Mouse (Mus musculus) midbrain, embryonic 16.5 days (tissue): Measurements from ENCODE around the gene Stat5b. TPM values are rescaled to one million over a fixed set of nuclear protein-coding genes. Genes with fewer than 3 reads are reported as not detected.

Experiments
- ATAC-seq: fragments of 200-750 bp; cut with Nextera tagmentation; 2 replicates; pipeline ENCODE4 v1.8.0; 2017; ENCODE audit warnings: moderate TSS enrichment
- H3K27ac ChIP-seq: fragments of 300-500 bp; sonication (generic); 2 replicates; pipeline ENCODE4 v1.5.1; 2014; ENCODE audit warnings: mild to moderate bottlenecking, low read length, mixed read lengths
- H3K27me3 ChIP-seq: fragments of 300-500 bp; sonication (generic); 2 replicates; pipeline ENCODE4 v1.6.1; 2014; ENCODE audit warnings: low read depth, low read length, mixed read lengths; ENCODE audit not compliant: control insufficient read depth, insufficient read depth
- H3K36me3 ChIP-seq: fragments of 300-500 bp; sonication (generic); 2 replicates; pipeline ENCODE4 v1.6.1; 2014; ENCODE audit warnings: mild to moderate bottlenecking, low read length, moderate library complexity, mixed read lengths; ENCODE audit not compliant: control insufficient read depth, insufficient read depth
- H3K4me1 ChIP-seq: fragments of 300-500 bp; sonication (generic); 2 replicates; pipeline ENCODE4 v1.6.1; 2014; ENCODE audit warnings: mild to moderate bottlenecking, low read length, mixed read lengths; ENCODE audit not compliant: control insufficient read depth, insufficient read depth
- H3K4me2 ChIP-seq: fragments of 300-500 bp; sonication (generic); 2 replicates; pipeline ENCODE4 v1.6.1; 2014; ENCODE audit warnings: mild to moderate bottlenecking, low read length, mixed read lengths
- H3K4me3 ChIP-seq: fragments of 300-500 bp; sonication (generic); 2 replicates; pipeline ENCODE4 v1.5.1; 2014; ENCODE audit warnings: low read depth, mild to moderate bottlenecking, low read length, moderate library complexity, mixed read lengths
- H3K9ac ChIP-seq: fragments of 300-500 bp; sonication (generic); 2 replicates; pipeline ENCODE4 v1.6.1; 2014; ENCODE audit warnings: low read depth, low read length, mixed read lengths
- H3K9me3 ChIP-seq: fragments of 300-500 bp; sonication (generic); replicated peaks from 2 replicates; pipeline ENCODE4 v1.6.1; 2014; ENCODE audit warnings: mild to moderate bottlenecking, low read length, mixed read lengths; ENCODE audit not compliant: control insufficient read depth, poor library complexity, severe bottlenecking
- WGBS: fragments of 180-500 bp; shearing (Covaris S2); extraction: QIAGEN DNeasy Blood & Tissue Kit; methylation state at CpG from one replicate; pipeline ENCODE4 v1.1.7; 2014; 5-methylcytosine and 5-hydroxymethylcytosine counted together
- polyA plus RNA-seq: library from polyadenylated mRNA; unstranded; fragments of >200 nt; fragmentation: Nextera tagmentation; extraction: Ambion mirVana; gene quantifications from 2 replicates; pipeline ENCODE4 v1.2.1, GENCODE M21; 2015

Stat5b gene
- polyA plus RNA-seq, 1 experiment from 2014 or later: 17.5 TPM

- H3K4me1 ChIP-seq: no peaks in the 10 kb centered on the region
- no peak overlapping the region for H3K9ac ChIP-seq
- 0 out of 2 replicates have a peak, but pooled peaks cover 3% of the 10 kb centered on the region for H3K36me3 ChIP-seq
- H3K27ac ChIP-seq: no peak overlapping the region
- no peak overlapping the region for H3K4me2 ChIP-seq
- 64% methylated on average over 15 of the region's 15 CpGs for WGBS
- no peaks in the 10 kb centered on the region for H3K27me3 ChIP-seq
- no peak overlapping the region for H3K4me3 ChIP-seq
- H3K9me3 ChIP-seq: no peaks in the 10 kb centered on the region
- ATAC-seq: no peak
Observed at GRCm38 (mm10) chr11:100891256-100892123, 41.0 kb upstream of the Stat5b start.

GRCm38 (mm10) chr11:100890481-100890880 is 40.0 kb upstream of the Stat5b start:
- Histone ChIP-seq H3K4me1 (no peaks in the 10 kb centered on the region), H3K4me2 (no peak overlapping the region), H3K36me3 (0 out of 2 replicates have a peak, but pooled peaks cover 3% of the 10 kb centered on the region), H3K27ac (no peak overlapping the region), H3K27me3 (no peaks in the 10 kb centered on the region), H3K4me3 (no peak overlapping the region), H3K9me3 (no peaks in the 10 kb centered on the region), H3K9ac (no peak overlapping the region)
- 79% methylated on average over 6 of the region's 6 CpGs for WGBS
- no peak for ATAC-seq

- no peaks in the 10 kb centered on the region for H3K4me1 ChIP-seq
- ATAC-seq: no peak
- H3K36me3 ChIP-seq: 0 out of 2 replicates have a peak, but pooled peaks cover under 1% of the 10 kb centered on the region
- no peak overlapping the region for H3K9ac ChIP-seq
- no peak overlapping the region for H3K4me2 ChIP-seq
- H3K27me3 ChIP-seq: no peaks in the 10 kb centered on the region
- 77% methylated on average over 10 of the region's 10 CpGs for WGBS
- H3K27ac ChIP-seq: no peak overlapping the region
- no peak overlapping the region for H3K4me3 ChIP-seq
- H3K9me3 ChIP-seq: no peaks in the 10 kb centered on the region
Observed at GRCm38 (mm10) chr11:100888348-100888820, 37.9 kb upstream of the Stat5b start.

DNA sequence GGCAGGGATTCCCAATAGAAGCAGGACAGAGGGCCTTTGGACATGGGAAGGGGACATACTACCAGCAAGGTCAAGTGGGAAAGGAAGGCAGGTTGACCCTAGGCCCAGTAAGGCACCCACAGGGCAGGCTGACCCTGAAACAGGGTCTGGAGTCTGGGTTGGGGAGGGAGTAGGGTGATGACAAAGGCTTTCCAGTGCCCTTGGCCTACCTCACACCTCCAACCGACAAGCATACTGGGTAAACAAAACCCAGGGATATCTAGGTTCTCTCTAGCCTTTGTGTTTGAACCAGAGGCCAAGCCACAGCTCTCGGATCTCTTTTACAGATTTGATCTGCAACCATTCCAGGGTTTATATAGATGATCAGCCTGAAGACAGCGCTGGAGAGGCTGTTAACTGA is 37.2 kb upstream of the Stat5b start:
- Histone ChIP-seq H3K27me3 (no peaks in the 10 kb centered on the region), H3K4me2 (no peak overlapping the region), H3K9ac (no peak overlapping the region), H3K4me3 (no peak overlapping the region), H3K36me3 (no peaks in the 10 kb centered on the region), H3K9me3 (no peaks in the 10 kb centered on the region), H3K4me1 (no peaks in the 10 kb centered on the region), H3K27ac (no peak overlapping the region)
- ATAC-seq: no peak
- WGBS: 82% methylated on average over 3 of the region's 3 CpGs

DNA sequence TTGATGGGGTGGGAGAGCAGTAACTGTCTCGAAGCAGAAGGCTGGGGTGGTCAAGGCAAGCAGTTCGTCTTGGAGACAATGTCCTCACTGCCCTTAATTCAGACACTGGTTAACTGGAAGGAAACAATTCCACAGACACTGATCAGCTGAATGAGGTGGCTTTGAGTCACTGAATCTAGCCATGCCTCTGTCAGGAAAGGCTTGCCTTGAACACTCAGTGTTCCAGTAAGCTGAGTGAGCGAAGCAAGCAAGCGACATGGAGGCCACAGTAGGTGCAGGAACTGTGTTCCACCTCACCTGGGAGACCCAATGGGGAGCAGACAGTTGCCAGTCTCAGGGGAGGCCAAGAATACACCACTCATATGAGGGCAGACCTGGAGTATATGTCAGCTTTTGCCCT is 36.7 kb upstream of the Stat5b start:
- no peaks in the 10 kb centered on the region for H3K4me1 ChIP-seq
- H3K9ac ChIP-seq: no peak overlapping the region
- 85% methylated on average over 4 of the region's 4 CpGs for WGBS
- no peaks in the 10 kb centered on the region for H3K36me3 ChIP-seq
- no peaks in the 10 kb centered on the region for H3K27me3 ChIP-seq
- no peak overlapping the region for H3K4me2 ChIP-seq
- H3K9me3 ChIP-seq: no peaks in the 10 kb centered on the region
- ATAC-seq: no peak
- H3K4me3 ChIP-seq: no peak overlapping the region
- no peak overlapping the region for H3K27ac ChIP-seq

- H3K4me3 ChIP-seq: no peak overlapping the region
- ATAC-seq: no peak
- H3K27ac ChIP-seq: no peak overlapping the region
- no peaks in the 10 kb centered on the region for H3K4me1 ChIP-seq
- no peak overlapping the region for H3K9ac ChIP-seq
- WGBS: 76% methylated on average over 8 of the region's 8 CpGs
- no peaks in the 10 kb centered on the region for H3K9me3 ChIP-seq
- no peaks in the 10 kb centered on the region for H3K27me3 ChIP-seq
- no peak overlapping the region for H3K4me2 ChIP-seq
- no peaks in the 10 kb centered on the region for H3K36me3 ChIP-seq
Observed at GRCm38 (mm10) chr11:100886188-100886740, 35.7 kb upstream of the Stat5b start.

DNA sequence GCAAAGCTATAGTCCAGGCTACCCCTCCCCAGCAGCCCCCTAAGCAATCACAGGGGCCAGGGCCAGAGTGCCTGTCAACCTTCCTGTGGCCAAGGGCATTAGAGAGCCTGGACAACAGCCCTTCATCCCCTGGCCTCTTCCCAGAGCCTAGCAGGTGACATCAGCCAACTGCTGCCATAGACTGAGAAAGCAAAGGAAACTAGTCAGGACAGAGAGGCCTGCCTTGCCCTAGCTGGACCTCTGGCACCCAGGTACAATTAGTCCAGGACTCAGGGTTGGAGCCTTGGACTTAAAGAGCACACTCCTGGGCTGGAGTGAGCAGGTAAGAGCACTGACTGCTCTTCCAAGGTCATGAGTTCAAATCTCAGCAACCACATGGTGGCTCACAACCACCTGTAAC is 34.9 kb upstream of the Stat5b start:
- H3K36me3 ChIP-seq: no peaks in the 10 kb centered on the region
- no peaks in the 10 kb centered on the region for H3K27me3 ChIP-seq
- ATAC-seq: no peak
- no peaks in the 10 kb centered on the region for H3K4me1 ChIP-seq
- H3K9ac ChIP-seq: no peak overlapping the region
- no peak overlapping the region for H3K27ac ChIP-seq
- no peaks in the 10 kb centered on the region for H3K9me3 ChIP-seq
- H3K4me3 ChIP-seq: no peak overlapping the region
- H3K4me2 ChIP-seq: no peak overlapping the region

DNA sequence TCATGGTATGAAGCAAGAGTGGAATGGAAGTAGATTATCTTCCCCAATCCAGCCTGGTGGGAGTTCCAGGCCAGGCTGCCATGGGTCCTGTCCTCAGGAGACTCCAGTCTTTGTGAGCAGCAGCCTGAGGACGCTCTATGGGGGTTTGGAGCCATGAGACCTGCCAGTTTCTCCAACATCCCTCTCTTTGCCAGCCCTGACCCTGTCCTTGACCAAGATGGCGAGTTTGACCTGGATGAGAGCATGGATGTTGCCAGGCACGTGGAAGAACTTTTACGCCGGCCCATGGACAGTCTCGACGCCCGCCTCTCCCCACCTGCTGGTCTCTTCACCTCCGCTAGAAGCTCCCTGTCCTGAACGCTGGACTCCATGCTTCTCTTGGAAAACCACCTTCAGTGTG is 33.1 kb upstream of the Stat5b start:
- Histone ChIP-seq H3K27ac (no peak overlapping the region), H3K36me3 (no peaks in the 10 kb centered on the region), H3K27me3 (no peaks in the 10 kb centered on the region), H3K4me3 (no peak overlapping the region), H3K9me3 (no peaks in the 10 kb centered on the region), H3K4me2 (no peak overlapping the region), H3K4me1 (no peaks in the 10 kb centered on the region), H3K9ac (no peak overlapping the region)
- no peak for ATAC-seq
- 90% methylated on average over 10 of the region's 10 CpGs for WGBS

DNA sequence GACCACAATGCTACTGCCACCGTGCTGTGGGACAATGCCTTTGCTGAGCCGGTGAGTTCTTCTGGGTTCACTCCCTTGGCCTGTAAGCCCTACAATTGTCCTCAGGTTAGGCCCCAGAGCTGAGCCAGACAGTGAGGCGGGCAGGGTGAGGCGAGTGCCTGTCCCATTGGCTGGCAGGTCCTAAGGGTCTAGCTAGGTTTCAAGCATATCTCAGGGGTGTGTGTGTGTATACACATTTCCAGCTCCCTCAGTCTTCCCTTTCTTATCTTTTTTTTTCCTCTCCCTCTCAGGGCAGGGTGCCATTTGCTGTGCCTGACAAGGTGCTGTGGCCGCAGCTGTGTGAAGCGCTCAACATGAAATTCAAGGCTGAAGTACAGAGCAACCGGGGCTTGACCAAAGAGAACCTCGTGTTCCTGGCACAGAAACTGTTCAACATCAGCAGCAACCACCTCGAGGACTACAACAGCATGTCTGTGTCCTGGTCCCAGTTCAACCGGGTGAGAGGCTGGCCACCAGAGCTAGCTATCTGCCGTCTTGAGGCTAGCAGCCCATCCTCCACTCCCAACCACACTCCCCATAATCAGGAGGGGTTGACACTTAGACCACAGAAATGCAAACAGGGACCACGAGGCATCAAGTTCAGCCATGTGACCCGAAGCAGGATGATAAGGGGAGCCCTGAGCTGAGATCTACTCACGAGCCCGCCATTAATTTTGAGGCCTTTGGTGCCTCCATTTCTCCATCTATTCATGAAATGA is 29.0 kb upstream of the Stat5b start:
- ATAC-seq: no peak
- Histone ChIP-seq H3K27ac (no peak overlapping the region), H3K4me3 (no peak overlapping the region), H3K4me2 (no peak overlapping the region), H3K27me3 (no peaks in the 10 kb centered on the region), H3K36me3 (no peaks in the 10 kb centered on the region), H3K4me1 (no peaks in the 10 kb centered on the region), H3K9ac (no peak overlapping the region), H3K9me3 (no peaks in the 10 kb centered on the region)
- 84% methylated on average over 15 of the region's 15 CpGs for WGBS
